Mouse (Mus musculus) megakaryocyte, embryonic 14.5 days (primary cell): ENCODE data around the gene Nrg4. TPM values are rescaled to one million over a fixed set of nuclear protein-coding genes. Genes with fewer than 3 reads are reported as not detected.

Source experiments
- H3K27me3 ChIP-seq: replicated peaks from 2 replicates; pipeline ENCODE3; 2012; ENCODE audit warnings: inconsistent platforms
- H3K36me3 ChIP-seq: replicated peaks from 2 replicates; pipeline ENCODE3; 2012; ENCODE audit warnings: low read length, inconsistent platforms, mixed read lengths
- H3K4me1 ChIP-seq: 2 replicates; pipeline ENCODE4 v1.6.1; 2012; ENCODE audit warnings: inconsistent platforms
- H3K4me3 ChIP-seq: replicated peaks from 2 replicates; pipeline ENCODE3; 2012; ENCODE audit warnings: moderate library complexity, mild to moderate bottlenecking, inconsistent platforms
- H3K9me3 ChIP-seq: 2 replicates; pipeline ENCODE4 v1.6.1; 2012; ENCODE audit warnings: inconsistent platforms
- FLI1 ChIP-seq: IDR thresholded peaks from 2 replicates; pipeline ENCODE4 v1.6.1; 2012; ENCODE audit warnings: low read length, inconsistent platforms, mixed read lengths
- GATA1 ChIP-seq: IDR thresholded peaks from 3 replicates; pipeline ENCODE4 v1.6.1; 2012; ENCODE audit warnings: mixed read lengths, low read length, inconsistent platforms, borderline replicate concordance
- polyA plus RNA-seq: library from polyadenylated mRNA; stranded (reverse); fragments of >175 nt; gene quantifications from 2 replicates; pipeline ENCODE4 v1.2.3, GENCODE M21; 2012; ENCODE audit warnings: low replicate concordance; ENCODE audit not compliant: insufficient read depth

Gene Nrg4
- polyA plus RNA-seq, 1 experiment: 0.26 TPM

- Histone ChIP-seq H3K36me3 (peaks cover 70% of the 10 kb centered on the region), H3K9me3 (no peaks in the 10 kb centered on the region), H3K4me1 (no peaks in the 10 kb centered on the region; the same call in 1 of the 2 replicates), H3K27me3 (no peaks in the 10 kb centered on the region), H3K4me3 (no peak overlapping the region)
- TF ChIP-seq GATA1: no peak
- no peak for TF ChIP-seq FLI1
Observed at GRCm38 (mm10) chr9:55198260-55198659, 128.4 kb downstream of the Nrg4 start.

- Histone ChIP-seq H3K9me3 (no peaks in the 10 kb centered on the region), H3K27me3 (no peaks in the 10 kb centered on the region), H3K36me3 (peaks cover 74% of the 10 kb centered on the region), H3K4me1 (no peaks in the 10 kb centered on the region; the same call in 1 of the 2 replicates), H3K4me3 (no peak overlapping the region)
- TF ChIP-seq GATA1 (no peak), FLI1 (no peak)
Observed at GRCm38 (mm10) chr9:55195876-55196275, 130.8 kb downstream of the Nrg4 start.

- H3K9me3 ChIP-seq: no peaks in the 10 kb centered on the region
- no peaks in the 10 kb centered on the region for H3K27me3 ChIP-seq
- peaks cover 79% of the 10 kb centered on the region for H3K36me3 ChIP-seq
- peaks cover 37% of the 10 kb centered on the region for H3K4me1 ChIP-seq
- no peak for TF ChIP-seq GATA1
- TF ChIP-seq FLI1: no peak
- H3K4me3 ChIP-seq: no peak overlapping the region
Observed at GRCm38 (mm10) chr9:55174235-55174634, 152.4 kb downstream of the Nrg4 start.

- H3K27me3 ChIP-seq: no peaks in the 10 kb centered on the region
- peaks cover 33% of the 10 kb centered on the region for H3K4me1 ChIP-seq
- no peak overlapping the region for H3K4me3 ChIP-seq
- H3K36me3 ChIP-seq: peaks cover 83% of the 10 kb centered on the region
- TF ChIP-seq GATA1 (no peak), FLI1 (no peak)
- no peaks in the 10 kb centered on the region for H3K9me3 ChIP-seq
Observed at GRCm38 (mm10) chr9:55172195-55172685, 154.4 kb downstream of the Nrg4 start.

- Histone ChIP-seq H3K27me3 (no peaks in the 10 kb centered on the region), H3K4me1 (peaks cover 44% of the 10 kb centered on the region), H3K36me3 (peaks cover 88% of the 10 kb centered on the region), H3K9me3 (no peaks in the 10 kb centered on the region), H3K4me3 (no peak overlapping the region)
- TF ChIP-seq GATA1: no peak
- no peak for TF ChIP-seq FLI1
Observed at GRCm38 (mm10) chr9:55170655-55171412, 155.8 kb downstream of the Nrg4 start.

Other genes with a start within 250 kb of the Nrg4 start
- 11.4 and 31.0 TPM in 2 replicates for gene Ube2q2, start 178.0 kb downstream of the Nrg4 start, polyA plus RNA-seq
- gene Fbxo22, start 117.9 kb downstream of the Nrg4 start, polyA plus RNA-seq: 4.3 and 9.3 TPM in 2 replicates
- gene Tmem266, start 69 bp upstream of the Nrg4 start, polyA plus RNA-seq: 0.07 TPM in 1 of 2 replicates, not detected in the other
- 5.0 and 30.7 TPM in 2 replicates for gene Etfa, start 185.4 kb upstream of the Nrg4 start, polyA plus RNA-seq
- 0.13 TPM in 1 of 2 replicates, not detected in the other for gene Isl2, start 211.8 kb upstream of the Nrg4 start, polyA plus RNA-seq